Mouse (Mus musculus): ENCODE results near the gene 1190005I06Rik. TPM values are rescaled to one million over a fixed set of nuclear protein-coding genes. Genes with fewer than 3 reads are reported as not detected.

Gene 1190005I06Rik
- polyA plus RNA-seq, 1 experiment from 2014 or later: 8.3 TPM

DNA sequence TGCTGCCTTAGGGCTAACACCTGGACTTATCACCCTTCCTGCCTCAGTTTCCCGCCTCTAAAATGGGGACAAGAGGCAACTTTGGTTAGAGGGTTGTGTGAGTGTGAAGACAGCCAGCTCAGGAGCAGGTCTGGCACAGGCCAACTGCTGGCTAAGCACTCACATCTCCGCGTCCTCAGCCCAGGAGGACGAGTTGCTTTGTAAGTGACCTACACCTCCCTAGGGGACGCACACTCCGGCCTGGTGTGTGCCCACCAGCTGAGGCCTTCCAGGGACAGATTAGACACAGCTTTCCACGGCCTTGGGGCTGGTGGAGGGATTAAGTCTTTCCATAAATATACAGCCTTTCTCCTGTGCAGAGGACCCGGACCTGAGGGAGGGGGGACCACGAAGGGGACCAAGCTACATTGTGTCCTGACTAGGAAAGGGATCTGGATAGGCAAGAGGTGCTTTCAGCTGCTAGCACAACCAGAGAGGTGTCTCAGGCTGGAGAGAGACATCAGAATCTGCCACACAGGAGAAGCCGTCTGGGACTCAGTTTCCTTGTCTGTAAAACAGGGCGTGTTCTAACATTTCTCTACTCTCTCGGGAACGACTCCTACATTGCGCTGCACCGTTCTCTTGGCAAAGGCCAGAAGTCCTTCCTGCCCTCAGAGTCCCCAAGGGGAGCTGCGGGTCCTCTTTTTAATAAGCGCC is 14.3 kb downstream of the 1190005I06Rik start:
- no peaks in the 10 kb centered on the region for H3K27me3 ChIP-seq
- H3K4me1 ChIP-seq: peaks cover 36% of the 10 kb centered on the region
- H3K4me3 ChIP-seq (replicated peaks): peak overlapping the region; percentile 66
- 28% methylated on average over 17 of the region's 17 CpGs for WGBS
- 0 out of 2 replicates have a peak overlapping the region, but pooled peaks have one; percentile 24 for H3K9ac ChIP-seq
- H3K27ac ChIP-seq (replicated peaks): no peak overlapping the region
- H3K36me3 ChIP-seq: no peaks in the 10 kb centered on the region
- ATAC-seq (ENCODE audit: insufficient number of reproducible peaks, low FRiP score, low TSS enrichment, low read depth): no peak
- peak overlapping the region; percentile 99 for H3K4me2 ChIP-seq (replicated peaks)
- no peaks in the 10 kb centered on the region for H3K9me3 ChIP-seq (replicated peaks)

DNA sequence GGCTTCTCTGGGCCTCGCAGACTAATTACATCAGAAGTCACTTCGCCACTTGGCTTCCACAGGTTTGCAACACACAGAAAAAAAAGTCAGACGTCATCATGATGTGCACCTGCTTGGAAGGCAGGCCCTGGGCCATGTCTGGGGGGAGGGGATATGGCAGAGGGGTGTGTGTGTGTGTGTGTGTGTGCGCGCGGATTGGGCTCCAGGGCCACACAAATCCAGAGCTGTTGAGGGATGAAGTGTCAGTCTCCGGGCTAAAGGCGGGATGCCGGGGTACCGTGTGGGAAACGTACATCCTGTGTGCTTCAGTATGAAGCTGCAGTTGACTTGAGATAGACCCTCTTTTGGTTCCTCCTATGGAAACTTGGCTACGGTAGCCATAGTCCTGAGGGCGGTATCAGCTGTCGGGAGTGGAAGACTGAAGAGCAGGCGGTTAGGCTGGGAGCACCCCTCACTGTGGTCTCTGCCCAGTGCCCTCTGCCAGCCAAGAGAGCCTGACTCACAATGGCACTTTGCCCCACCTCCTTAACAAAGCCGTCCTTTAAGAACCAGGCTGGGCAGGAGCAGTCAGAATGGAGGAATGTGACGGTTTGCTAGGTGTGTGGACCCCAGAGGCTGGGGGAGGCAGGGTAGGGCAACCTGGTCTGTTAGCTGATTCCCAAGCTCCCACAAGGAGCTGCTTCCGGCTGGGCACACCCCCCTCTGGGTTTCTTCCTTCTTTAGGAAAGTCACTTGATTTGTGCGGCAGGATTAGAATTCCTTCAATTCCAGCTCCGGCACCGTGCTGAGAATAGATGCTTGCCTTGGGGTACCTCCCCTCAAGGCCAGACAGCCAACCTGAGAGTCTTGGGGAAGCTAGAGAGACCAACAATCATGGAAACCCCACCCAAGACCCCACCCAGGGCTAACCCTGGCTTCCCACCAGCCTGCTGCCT is 15.7 kb downstream of the 1190005I06Rik start:
- Histone ChIP-seq H3K4me1 (peaks cover 36% of the 10 kb centered on the region), H3K4me2 (replicated peaks) (no peak overlapping the region), H3K27me3 (no peaks in the 10 kb centered on the region), H3K9me3 (replicated peaks) (no peaks in the 10 kb centered on the region), H3K27ac (replicated peaks) (peak overlapping the region; percentile 51; the same call in 1 of the 2 replicates), H3K9ac (no peak overlapping the region), H3K36me3 (no peaks in the 10 kb centered on the region), H3K4me3 (replicated peaks) (no peak overlapping the region)
- WGBS: 62% methylated on average over 21 of the region's 21 CpGs
- 0 out of 2 replicates have a peak, but pooled peaks have one; percentile 21 for ATAC-seq (ENCODE audit: insufficient number of reproducible peaks, low FRiP score, low TSS enrichment, low read depth)

DNA sequence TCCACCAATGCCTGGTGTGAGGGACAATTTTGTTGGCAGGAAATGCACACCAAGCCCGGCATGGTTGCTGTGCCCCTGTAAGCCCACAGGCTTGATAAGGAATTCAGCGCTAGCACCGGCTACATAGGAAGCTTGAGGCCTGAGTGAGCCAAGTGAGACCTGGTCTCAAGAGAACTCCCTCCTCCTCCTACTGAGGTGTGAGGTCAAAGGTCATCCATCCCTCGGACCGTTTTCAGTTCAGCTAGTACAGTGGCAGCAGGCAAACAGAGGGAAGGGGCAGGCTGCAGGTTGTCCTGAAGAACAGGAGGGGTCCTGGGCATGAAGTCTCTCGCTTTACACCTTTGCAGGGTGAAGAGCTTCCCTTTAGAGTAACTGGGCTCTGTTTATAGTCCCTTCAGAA is 16.6 kb downstream of the 1190005I06Rik start:
- Histone ChIP-seq H3K36me3 (no peaks in the 10 kb centered on the region), H3K9me3 (replicated peaks) (no peaks in the 10 kb centered on the region), H3K4me2 (replicated peaks) (no peak overlapping the region), H3K27me3 (no peaks in the 10 kb centered on the region), H3K4me1 (peaks cover 36% of the 10 kb centered on the region), H3K9ac (no peak overlapping the region), H3K4me3 (replicated peaks) (no peak overlapping the region), H3K27ac (replicated peaks) (no peak overlapping the region)
- no peak for ATAC-seq (ENCODE audit: insufficient number of reproducible peaks, low FRiP score, low TSS enrichment, low read depth)
- WGBS: 50% methylated on average over 6 of the region's 6 CpGs

DNA sequence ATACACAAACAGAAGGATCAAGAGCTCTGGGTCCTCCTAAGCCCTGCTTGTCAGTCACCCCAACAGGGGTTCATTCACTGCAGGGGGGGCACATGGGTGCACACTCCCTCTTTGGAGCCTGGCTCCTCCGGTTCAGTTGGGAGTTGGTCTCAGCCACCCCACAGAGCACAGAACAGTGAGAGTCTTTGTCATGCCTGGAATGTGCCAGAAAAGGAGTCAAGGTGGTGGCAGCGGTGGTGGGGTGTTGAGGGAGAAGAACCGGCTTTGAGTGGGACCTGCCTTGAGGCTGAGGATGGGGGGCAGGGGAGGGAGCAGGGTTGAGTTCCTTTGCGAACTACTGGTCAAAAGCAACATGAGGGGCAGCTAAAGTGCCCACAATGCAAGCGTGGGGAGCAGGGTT is 17.4 kb downstream of the 1190005I06Rik start:
- ATAC-seq (ENCODE audit: insufficient number of reproducible peaks, low FRiP score, low TSS enrichment, low read depth): no peak
- no peak overlapping the region for H3K9ac ChIP-seq
- no peak overlapping the region for H3K4me3 ChIP-seq (replicated peaks)
- WGBS: 43% methylated on average over 5 of the region's 5 CpGs
- no peaks in the 10 kb centered on the region for H3K36me3 ChIP-seq
- H3K9me3 ChIP-seq (replicated peaks): no peaks in the 10 kb centered on the region
- no peak overlapping the region for H3K27ac ChIP-seq (replicated peaks)
- no peaks in the 10 kb centered on the region for H3K27me3 ChIP-seq
- H3K4me2 ChIP-seq (replicated peaks): no peak overlapping the region
- peaks cover 36% of the 10 kb centered on the region for H3K4me1 ChIP-seq

DNA sequence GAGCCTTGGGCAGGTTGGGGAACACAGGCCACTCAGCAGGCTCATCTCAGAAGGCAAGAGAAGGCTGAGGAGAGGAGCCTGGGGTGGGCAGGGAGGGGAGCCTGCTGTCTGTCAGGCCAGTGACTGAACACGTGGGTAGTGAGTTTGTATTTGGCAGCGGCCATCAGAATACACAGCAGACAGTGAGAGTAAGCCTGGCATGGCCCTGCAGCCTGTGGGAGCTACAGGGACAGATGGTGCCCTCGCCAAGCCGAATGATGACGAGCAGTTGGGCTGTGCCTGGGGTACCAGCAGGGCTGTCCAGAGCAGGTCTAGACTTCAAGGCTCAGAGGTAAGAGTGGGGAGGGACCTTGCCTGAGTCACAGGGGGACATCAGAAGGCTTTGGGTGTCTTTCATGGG is 20.1 kb downstream of the 1190005I06Rik start:
- no peak overlapping the region for H3K4me2 ChIP-seq (replicated peaks)
- no peaks in the 10 kb centered on the region for H3K9me3 ChIP-seq (replicated peaks)
- H3K27ac ChIP-seq (replicated peaks): no peak overlapping the region
- H3K36me3 ChIP-seq: no peaks in the 10 kb centered on the region
- no peak overlapping the region for H3K9ac ChIP-seq
- no peak overlapping the region for H3K4me3 ChIP-seq (replicated peaks)
- no peak for ATAC-seq (ENCODE audit: insufficient number of reproducible peaks, low FRiP score, low TSS enrichment, low read depth)
- H3K27me3 ChIP-seq: no peaks in the 10 kb centered on the region
- WGBS: 82% methylated on average over 5 of the region's 5 CpGs
- peaks cover 12% of the 10 kb centered on the region for H3K4me1 ChIP-seq

DNA sequence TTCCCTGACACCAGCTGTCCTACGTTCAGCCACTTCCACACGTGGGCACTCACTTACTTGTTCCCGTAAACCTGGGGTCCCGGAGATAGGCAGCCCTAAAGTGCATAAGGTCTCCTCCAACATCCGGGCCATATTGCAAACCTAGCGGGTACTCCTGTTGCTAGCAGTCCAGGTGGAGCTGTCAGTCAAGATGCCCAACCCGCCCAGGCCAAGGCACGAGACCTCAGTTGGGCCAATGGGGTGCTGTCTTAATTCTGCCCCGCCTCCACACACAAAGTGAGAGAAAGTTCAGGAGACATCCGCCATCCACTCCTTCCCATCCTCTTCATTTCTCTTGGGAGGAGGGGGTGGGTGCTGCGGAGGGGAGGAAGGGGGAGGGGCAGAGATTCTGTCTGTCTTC is 21.0 kb downstream of the 1190005I06Rik start:
- Histone ChIP-seq H3K9me3 (replicated peaks) (no peaks in the 10 kb centered on the region), H3K27ac (replicated peaks) (no peak overlapping the region), H3K9ac (no peak overlapping the region), H3K27me3 (no peaks in the 10 kb centered on the region), H3K4me1 (peaks cover 4% of the 10 kb centered on the region), H3K4me2 (replicated peaks) (no peak overlapping the region), H3K36me3 (no peaks in the 10 kb centered on the region), H3K4me3 (replicated peaks) (no peak overlapping the region)
- 59% methylated on average over 11 of the region's 11 CpGs for WGBS
- ATAC-seq (ENCODE audit: insufficient number of reproducible peaks, low FRiP score, low TSS enrichment, low read depth): no peak

DNA sequence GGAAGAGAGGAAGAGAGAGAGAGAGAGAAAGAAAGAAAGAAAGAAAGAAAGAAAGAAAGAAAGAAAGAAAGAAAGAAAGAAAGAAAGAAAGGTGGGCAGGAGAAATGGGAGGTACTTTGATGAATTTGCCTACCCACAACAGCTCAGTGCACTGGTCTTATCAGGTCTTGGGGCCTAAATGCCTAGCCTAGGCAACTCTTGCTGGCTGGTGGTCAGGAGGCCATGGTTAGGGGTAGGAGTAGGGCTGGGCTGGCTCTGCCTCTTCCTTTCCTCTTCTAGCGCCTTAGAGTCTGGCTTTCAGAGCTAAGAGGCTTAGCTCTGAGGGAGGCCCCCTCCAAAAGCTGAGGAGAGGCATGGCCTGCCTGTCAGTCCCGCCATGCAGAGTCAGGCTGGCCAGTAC is 23.8 kb downstream of the 1190005I06Rik start:
- Histone ChIP-seq H3K4me1 (no peaks in the 10 kb centered on the region), H3K36me3 (no peaks in the 10 kb centered on the region), H3K27ac (replicated peaks) (no peak overlapping the region), H3K4me3 (replicated peaks) (no peak overlapping the region), H3K9ac (no peak overlapping the region), H3K9me3 (replicated peaks) (no peaks in the 10 kb centered on the region), H3K4me2 (replicated peaks) (no peak overlapping the region), H3K27me3 (no peaks in the 10 kb centered on the region)
- no peak for ATAC-seq (ENCODE audit: insufficient number of reproducible peaks, low FRiP score, low TSS enrichment, low read depth)
- 36% methylated on average over 2 of the region's 2 CpGs for WGBS

DNA sequence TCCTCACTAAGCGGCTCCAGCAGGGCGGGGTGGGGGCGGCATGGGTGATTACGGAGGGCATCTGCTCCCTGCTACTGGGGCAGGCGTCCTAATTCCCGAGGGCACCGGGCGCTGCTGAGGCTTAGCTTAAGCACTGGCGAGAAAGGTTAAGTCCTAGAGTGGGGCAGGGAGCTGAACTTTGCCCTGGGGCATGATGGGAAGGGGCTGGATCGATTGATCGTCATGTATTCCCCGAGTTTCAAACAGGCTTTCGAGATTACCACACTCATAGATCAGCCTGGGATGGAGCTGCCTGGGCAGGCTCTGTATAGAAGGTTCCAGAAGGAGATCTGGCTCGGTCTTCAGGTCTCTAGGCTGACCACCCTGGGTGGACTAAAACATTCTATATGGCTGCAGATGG is 25.3 kb downstream of the 1190005I06Rik start:
- Histone ChIP-seq H3K27me3 (no peaks in the 10 kb centered on the region), H3K4me1 (peaks cover 10% of the 10 kb centered on the region; the same call in 1 of the 2 replicates), H3K4me2 (replicated peaks) (no peak overlapping the region), H3K9me3 (replicated peaks) (no peaks in the 10 kb centered on the region), H3K9ac (no peak overlapping the region), H3K36me3 (no peaks in the 10 kb centered on the region), H3K4me3 (replicated peaks) (no peak overlapping the region), H3K27ac (replicated peaks) (no peak overlapping the region)
- 70% methylated on average over 14 of the region's 14 CpGs for WGBS
- ATAC-seq (ENCODE audit: insufficient number of reproducible peaks, low FRiP score, low TSS enrichment, low read depth): no peak

DNA sequence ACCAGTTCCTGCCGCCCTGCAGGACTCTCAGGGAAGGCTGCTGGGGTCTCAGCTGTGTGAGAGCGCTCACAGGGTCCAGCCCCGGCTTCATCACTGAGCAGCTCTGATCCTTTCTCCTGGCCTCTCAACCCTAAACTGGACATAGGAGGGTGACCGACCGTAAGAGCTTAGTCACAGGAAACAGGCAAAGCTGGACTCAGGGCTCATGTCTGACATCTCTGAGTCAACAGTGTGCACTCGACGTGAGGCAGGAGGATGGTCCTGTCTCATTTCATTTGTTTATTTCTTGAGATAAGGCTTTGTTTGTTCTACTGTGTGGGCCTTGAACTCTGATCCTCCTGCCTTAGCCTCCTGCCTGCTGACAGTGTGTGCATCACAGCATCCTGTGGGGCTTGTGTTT is 27.0 kb downstream of the 1190005I06Rik start:
- no peaks in the 10 kb centered on the region for H3K9me3 ChIP-seq (replicated peaks)
- no peak overlapping the region for H3K9ac ChIP-seq
- no peaks in the 10 kb centered on the region for H3K36me3 ChIP-seq
- H3K27ac ChIP-seq (replicated peaks): no peak overlapping the region
- 57% methylated on average over 7 of the region's 7 CpGs for WGBS
- no peak for ATAC-seq (ENCODE audit: insufficient number of reproducible peaks, low FRiP score, low TSS enrichment, low read depth)
- H3K4me1 ChIP-seq: peaks cover 17% of the 10 kb centered on the region; the same call in 1 of the 2 replicates
- H3K4me3 ChIP-seq (replicated peaks): no peak overlapping the region
- H3K27me3 ChIP-seq: no peaks in the 10 kb centered on the region
- no peak overlapping the region for H3K4me2 ChIP-seq (replicated peaks)

DNA sequence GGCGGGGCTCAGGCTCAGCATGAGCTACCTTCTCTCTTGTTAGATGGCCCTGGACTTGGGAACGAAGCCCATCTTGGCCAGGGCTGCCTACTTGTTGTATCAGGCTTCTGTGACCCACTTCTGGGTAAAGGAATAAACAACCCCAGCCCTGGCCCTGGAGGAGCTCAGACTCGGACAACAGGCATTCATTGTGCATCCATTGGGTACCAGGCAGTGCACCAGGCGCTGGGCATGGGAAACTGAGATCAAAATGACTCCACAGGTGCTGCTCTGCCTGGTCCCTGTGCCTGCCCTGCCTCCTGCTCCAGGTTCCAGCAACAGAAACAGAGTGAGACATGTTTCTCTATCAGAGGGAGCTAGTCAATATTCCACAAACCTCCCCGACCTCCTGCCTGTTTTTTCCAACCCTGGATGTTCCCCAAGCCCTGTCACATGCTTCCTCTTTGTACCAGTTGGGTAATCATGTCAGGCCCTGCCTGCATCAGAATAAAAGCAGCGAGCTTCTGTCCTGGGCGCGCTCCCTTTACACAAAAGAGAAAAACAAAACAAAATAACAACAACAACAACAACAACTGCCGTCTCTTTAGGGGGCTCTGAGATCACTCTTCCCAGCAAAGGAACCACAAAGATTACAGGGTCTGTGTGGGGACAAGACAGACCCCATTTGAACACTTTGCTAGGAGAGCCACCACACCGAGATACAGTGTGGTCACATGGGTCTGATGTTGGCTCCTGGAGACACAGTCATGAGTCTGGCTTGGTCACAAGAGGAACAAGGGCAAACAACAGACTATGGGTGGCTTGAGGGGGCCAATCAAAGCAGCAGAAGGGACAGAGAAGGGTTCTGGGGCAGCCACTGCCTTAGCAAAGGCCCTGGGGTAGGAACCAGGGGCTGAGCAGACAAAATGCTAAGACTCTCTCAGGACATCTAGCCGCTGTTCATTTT is 27.9 kb downstream of the 1190005I06Rik start:
- H3K4me1 ChIP-seq: peaks cover 17% of the 10 kb centered on the region; the same call in 1 of the 2 replicates
- 0 out of 2 replicates have a peak overlapping the region, but pooled peaks have one; percentile 4 for H3K27ac ChIP-seq (replicated peaks)
- no peaks in the 10 kb centered on the region for H3K36me3 ChIP-seq
- WGBS: 72% methylated on average over 11 of the region's 11 CpGs
- no peak for ATAC-seq (ENCODE audit: insufficient number of reproducible peaks, low FRiP score, low TSS enrichment, low read depth)
- H3K27me3 ChIP-seq: no peaks in the 10 kb centered on the region
- H3K4me3 ChIP-seq (replicated peaks): no peak overlapping the region
- H3K9ac ChIP-seq: no peak overlapping the region
- no peak overlapping the region for H3K4me2 ChIP-seq (replicated peaks)
- H3K9me3 ChIP-seq (replicated peaks): no peaks in the 10 kb centered on the region
